Mouse (Mus musculus): Measurements from ENCODE around the gene Dvl3.

DNA sequence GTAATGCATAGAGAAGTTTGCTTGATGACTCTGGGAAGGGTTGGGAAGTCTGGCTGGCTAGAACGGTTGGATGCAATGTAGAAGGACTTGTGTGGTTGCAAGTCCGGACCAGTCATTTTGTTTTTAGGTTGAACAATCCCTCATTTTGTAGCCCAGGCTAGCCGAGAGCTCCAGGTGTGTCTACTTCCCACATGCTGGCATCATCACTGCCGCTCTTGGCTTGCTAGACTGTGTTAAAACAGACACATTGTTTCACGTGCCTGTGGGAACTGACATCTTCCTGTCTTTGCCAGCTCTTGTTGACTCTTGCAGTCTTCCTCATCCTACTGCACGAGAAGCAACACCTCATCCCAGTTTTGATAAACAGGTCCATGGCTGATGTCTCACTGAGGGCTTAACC, 38.2 kb downstream of the Dvl3 start:
- no peak for TF ChIP-seq POLR2A (IDR thresholded peaks at IDR 0.05; ENCODE audit: insufficient read depth, low read depth, low read length)
- TF ChIP-seq CTCF (IDR thresholded peaks at IDR 0.05; ENCODE audit: insufficient read depth, low read depth, low read length) = no peak
